Mouse (Mus musculus): ENCODE data around the gene Rps6ka1. TPM values are rescaled to one million over a fixed set of nuclear protein-coding genes. Genes with fewer than 3 reads are reported as not detected.

Gene Rps6ka1
- polyA plus RNA-seq, 1 experiment from 2014 or later: 34.9 TPM

DNA sequence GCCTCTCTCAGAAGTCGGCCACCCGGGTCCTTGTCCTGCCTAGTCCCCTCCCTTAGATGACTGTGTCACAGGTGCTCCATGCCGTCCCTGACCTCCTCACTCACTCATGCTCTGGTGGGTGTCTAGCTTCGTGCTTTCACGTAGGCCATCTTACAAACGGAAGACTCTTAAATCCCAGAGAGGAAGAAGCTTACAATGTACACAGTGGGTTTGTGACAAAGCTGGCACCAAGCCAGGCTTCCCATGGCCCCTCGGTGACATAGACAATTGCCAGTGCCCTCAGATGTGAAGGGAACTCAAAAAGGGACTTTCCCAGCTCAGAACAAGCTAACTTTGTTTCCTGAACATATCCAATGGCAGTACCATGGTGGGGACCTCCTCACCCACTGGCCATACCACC lies 15.8 kb upstream of the Rps6ka1 start:
- H3K36me3 ChIP-seq (replicated peaks; ENCODE audit: control insufficient read depth, insufficient read depth, low read depth, low read length): no peaks in the 10 kb centered on the region
- ATAC-seq (replicated peaks; ENCODE audit: insufficient number of reproducible peaks, low FRiP score, low TSS enrichment, low read depth) (no peak), DNase-seq (ENCODE audit: low spot score) (no peak)
- H3K9ac ChIP-seq (replicated peaks; ENCODE audit: low read length): no peak overlapping the region
- no peak overlapping the region for H3K27ac ChIP-seq (replicated peaks; ENCODE audit: low read depth, low read length)
- H3K9me3 ChIP-seq (replicated peaks; ENCODE audit: control insufficient read depth, low read length): no peaks in the 10 kb centered on the region
- no peak overlapping the region for H3K4me2 ChIP-seq (ENCODE audit: low read depth, low read length)
- H3K4me1 ChIP-seq (ENCODE audit: control insufficient read depth, insufficient read depth, low read length): no peaks in the 10 kb centered on the region
- WGBS: 82% methylated on average over 7 of the region's 7 CpGs
- H3K4me3 ChIP-seq (ENCODE audit: low read depth, low read length): no peak overlapping the region
- H3K27me3 ChIP-seq (ENCODE audit: control insufficient read depth, insufficient read depth, low read length): no peaks in the 10 kb centered on the region

DNA sequence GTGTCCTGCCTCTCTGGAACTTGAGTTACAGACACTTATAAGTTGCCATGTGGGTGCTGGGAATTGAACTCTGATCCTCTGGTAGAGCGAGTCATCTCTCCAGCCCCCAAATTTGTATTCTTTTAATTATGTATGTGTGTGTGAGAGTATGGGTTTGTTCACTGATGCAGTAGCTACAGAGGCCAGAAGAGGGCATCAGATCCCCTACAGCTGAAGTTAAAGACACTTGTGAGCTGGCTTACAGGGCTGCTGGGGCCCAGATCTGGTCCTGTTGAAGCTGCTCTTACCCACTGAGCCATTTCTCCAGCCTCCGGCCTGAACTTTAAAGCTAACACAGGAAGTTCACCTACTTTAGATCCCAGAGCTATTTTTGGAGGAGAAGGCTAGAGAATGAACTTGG lies 14.9 kb upstream of the Rps6ka1 start:
- Histone ChIP-seq H3K9me3 (replicated peaks; ENCODE audit: control insufficient read depth, low read length) (no peaks in the 10 kb centered on the region), H3K36me3 (replicated peaks; ENCODE audit: control insufficient read depth, insufficient read depth, low read depth, low read length) (no peaks in the 10 kb centered on the region), H3K4me1 (ENCODE audit: control insufficient read depth, insufficient read depth, low read length) (no peaks in the 10 kb centered on the region), H3K27ac (replicated peaks; ENCODE audit: low read depth, low read length) (no peak overlapping the region), H3K4me2 (ENCODE audit: low read depth, low read length) (no peak overlapping the region), H3K27me3 (ENCODE audit: control insufficient read depth, insufficient read depth, low read length) (no peaks in the 10 kb centered on the region), H3K9ac (replicated peaks; ENCODE audit: low read length) (no peak overlapping the region), H3K4me3 (ENCODE audit: low read depth, low read length) (no peak overlapping the region)
- DNase-seq (ENCODE audit: low spot score): no peak
- ATAC-seq (replicated peaks; ENCODE audit: insufficient number of reproducible peaks, low FRiP score, low TSS enrichment, low read depth): no peak
- 91% methylated on average over 2 of the region's 2 CpGs for WGBS

DNA sequence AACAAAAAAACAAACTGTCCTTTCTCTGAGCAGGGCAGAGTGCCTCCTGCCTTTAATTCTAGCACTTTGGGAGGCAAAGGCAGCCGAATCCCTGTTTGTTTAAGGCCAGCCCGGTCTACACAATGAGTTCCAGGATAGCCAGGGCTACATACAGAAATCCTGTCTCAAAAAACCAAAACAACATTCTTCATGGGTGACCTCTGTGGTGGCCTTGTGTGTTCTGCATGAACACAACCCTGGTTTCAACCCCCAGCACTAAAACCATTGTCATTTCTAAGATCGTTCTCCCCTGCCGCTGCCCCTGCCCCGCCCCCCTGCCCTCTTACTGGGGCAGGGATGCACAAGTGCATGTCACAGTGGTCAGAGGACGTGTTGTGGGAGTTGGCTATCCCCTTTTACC lies 13.3 kb upstream of the Rps6ka1 start:
- no peak for ATAC-seq (replicated peaks; ENCODE audit: insufficient number of reproducible peaks, low FRiP score, low TSS enrichment, low read depth)

DNA sequence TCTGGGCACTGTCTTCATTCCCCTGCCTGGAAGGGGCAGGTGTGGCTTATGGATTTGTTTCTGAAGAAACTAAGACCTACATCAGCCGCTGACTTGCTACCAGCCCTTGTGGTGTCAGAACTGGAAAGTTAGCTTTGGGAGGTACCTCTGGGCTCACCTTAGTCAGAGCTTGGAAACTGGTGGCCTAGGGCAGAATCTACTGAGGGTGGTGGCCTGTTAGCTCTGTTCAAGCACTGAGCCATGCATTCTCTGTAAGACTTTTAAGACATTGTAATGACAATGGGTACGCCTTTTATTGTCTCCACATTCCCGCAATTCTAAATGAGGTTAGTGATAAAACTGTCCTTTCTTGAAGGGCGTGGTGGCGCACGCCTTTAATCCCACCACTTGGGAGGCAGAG lies 12.8 kb upstream of the Rps6ka1 start:
- Histone ChIP-seq H3K9me3 (replicated peaks; ENCODE audit: control insufficient read depth, low read length) (no peaks in the 10 kb centered on the region), H3K36me3 (replicated peaks; ENCODE audit: control insufficient read depth, insufficient read depth, low read depth, low read length) (no peaks in the 10 kb centered on the region), H3K27ac (replicated peaks; ENCODE audit: low read depth, low read length) (no peak overlapping the region), H3K4me2 (ENCODE audit: low read depth, low read length) (no peak overlapping the region), H3K4me1 (ENCODE audit: control insufficient read depth, insufficient read depth, low read length) (no peaks in the 10 kb centered on the region), H3K9ac (replicated peaks; ENCODE audit: low read length) (no peak overlapping the region), H3K4me3 (ENCODE audit: low read depth, low read length) (no peak overlapping the region), H3K27me3 (ENCODE audit: control insufficient read depth, insufficient read depth, low read length) (no peaks in the 10 kb centered on the region)
- 92% methylated on average over 6 of the region's 6 CpGs for WGBS
- no peak for ATAC-seq (replicated peaks; ENCODE audit: insufficient number of reproducible peaks, low FRiP score, low TSS enrichment, low read depth)
- DNase-seq (ENCODE audit: low spot score): no peak

More for the DNA sequence above, 13.3 kb upstream of the Rps6ka1 start:
- no peak overlapping the region for H3K9ac ChIP-seq (replicated peaks; ENCODE audit: low read length)
- H3K36me3 ChIP-seq (replicated peaks; ENCODE audit: control insufficient read depth, insufficient read depth, low read depth, low read length): no peaks in the 10 kb centered on the region
- H3K27me3 ChIP-seq (ENCODE audit: control insufficient read depth, insufficient read depth, low read length): no peaks in the 10 kb centered on the region
- H3K4me3 ChIP-seq (ENCODE audit: low read depth, low read length): no peak overlapping the region
- no peak overlapping the region for H3K27ac ChIP-seq (replicated peaks; ENCODE audit: low read depth, low read length)
- DNase-seq (ENCODE audit: low spot score): no peak
- 83% methylated on average over 6 of the region's 6 CpGs for WGBS
- H3K4me1 ChIP-seq (ENCODE audit: control insufficient read depth, insufficient read depth, low read length): no peaks in the 10 kb centered on the region
- H3K9me3 ChIP-seq (replicated peaks; ENCODE audit: control insufficient read depth, low read length): no peaks in the 10 kb centered on the region
- no peak overlapping the region for H3K4me2 ChIP-seq (ENCODE audit: low read depth, low read length)

DNA sequence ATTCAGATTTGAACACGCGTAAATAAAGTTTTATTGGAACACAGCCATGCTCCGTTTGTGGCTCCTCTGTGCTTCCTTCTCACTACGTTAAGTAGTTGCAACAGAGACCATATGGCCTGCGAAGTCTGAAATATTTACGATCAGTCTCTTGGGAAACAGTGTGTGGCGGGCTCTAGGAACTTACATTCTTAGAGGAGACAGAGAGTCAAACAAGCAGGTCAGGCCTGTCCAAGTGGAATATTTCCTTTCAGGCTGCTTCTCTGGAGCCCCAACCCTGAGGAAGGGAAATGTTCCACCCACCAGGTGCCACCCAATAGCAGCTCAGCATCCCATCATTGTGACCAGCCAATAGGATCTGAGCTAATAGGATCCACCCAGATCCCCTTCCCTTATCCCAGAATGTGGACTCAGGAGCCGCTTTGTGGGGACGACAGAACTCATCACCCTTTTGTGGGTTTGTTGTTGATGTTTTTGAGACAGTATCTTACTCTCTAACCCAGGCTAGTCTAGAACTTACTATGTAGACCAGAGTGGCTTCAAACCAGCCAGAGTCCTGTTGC lies 11.7 kb upstream of the Rps6ka1 start:
- no peaks in the 10 kb centered on the region for H3K27me3 ChIP-seq (ENCODE audit: control insufficient read depth, insufficient read depth, low read length)
- H3K4me2 ChIP-seq (ENCODE audit: low read depth, low read length): no peak overlapping the region
- no peak overlapping the region for H3K27ac ChIP-seq (replicated peaks; ENCODE audit: low read depth, low read length)
- no peak for ATAC-seq (replicated peaks; ENCODE audit: insufficient number of reproducible peaks, low FRiP score, low TSS enrichment, low read depth)
- no peaks in the 10 kb centered on the region for H3K9me3 ChIP-seq (replicated peaks; ENCODE audit: control insufficient read depth, low read length)
- no peaks in the 10 kb centered on the region for H3K36me3 ChIP-seq (replicated peaks; ENCODE audit: control insufficient read depth, insufficient read depth, low read depth, low read length)
- 70% methylated on average over 9 of the region's 9 CpGs for WGBS
- H3K4me3 ChIP-seq (ENCODE audit: low read depth, low read length): no peak overlapping the region
- no peak for DNase-seq (ENCODE audit: low spot score)
- H3K4me1 ChIP-seq (ENCODE audit: control insufficient read depth, insufficient read depth, low read length): no peaks in the 10 kb centered on the region
- H3K9ac ChIP-seq (replicated peaks; ENCODE audit: low read length): no peak overlapping the region

DNA sequence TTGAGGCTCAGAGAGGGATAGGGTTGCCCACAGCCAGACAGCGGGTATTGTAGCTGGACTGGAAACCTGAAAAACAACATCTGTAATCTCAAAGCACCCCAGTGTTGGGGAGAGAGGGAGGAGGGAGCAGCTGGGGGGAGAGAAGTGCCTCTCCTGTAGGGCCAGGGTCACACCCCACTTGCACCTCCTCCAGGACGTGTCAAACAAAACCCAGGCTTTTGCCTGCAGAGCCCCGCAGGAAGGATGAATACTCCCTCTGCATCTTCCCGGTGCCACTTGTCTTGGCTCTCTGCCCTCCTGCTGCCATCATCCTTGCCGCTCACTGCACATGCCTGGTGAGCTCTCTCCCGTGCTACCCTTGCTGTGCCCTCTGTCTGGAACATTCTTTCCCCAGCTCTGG lies 10.6 kb upstream of the Rps6ka1 start:
- H3K27me3 ChIP-seq (ENCODE audit: control insufficient read depth, insufficient read depth, low read length): no peaks in the 10 kb centered on the region
- no peaks in the 10 kb centered on the region for H3K36me3 ChIP-seq (replicated peaks; ENCODE audit: control insufficient read depth, insufficient read depth, low read depth, low read length)
- H3K4me1 ChIP-seq (ENCODE audit: control insufficient read depth, insufficient read depth, low read length): no peaks in the 10 kb centered on the region
- 33% methylated on average over 6 of the region's 6 CpGs for WGBS
- H3K27ac ChIP-seq (replicated peaks; ENCODE audit: low read depth, low read length): no peak overlapping the region
- H3K9ac ChIP-seq (replicated peaks; ENCODE audit: low read length): no peak overlapping the region
- no peak overlapping the region for H3K4me2 ChIP-seq (ENCODE audit: low read depth, low read length)
- no peaks in the 10 kb centered on the region for H3K9me3 ChIP-seq (replicated peaks; ENCODE audit: control insufficient read depth, low read length)
- DNase-seq (ENCODE audit: low spot score): no peak
- ATAC-seq (replicated peaks; ENCODE audit: insufficient number of reproducible peaks, low FRiP score, low TSS enrichment, low read depth): no peak
- H3K4me3 ChIP-seq (ENCODE audit: low read depth, low read length): no peak overlapping the region

DNA sequence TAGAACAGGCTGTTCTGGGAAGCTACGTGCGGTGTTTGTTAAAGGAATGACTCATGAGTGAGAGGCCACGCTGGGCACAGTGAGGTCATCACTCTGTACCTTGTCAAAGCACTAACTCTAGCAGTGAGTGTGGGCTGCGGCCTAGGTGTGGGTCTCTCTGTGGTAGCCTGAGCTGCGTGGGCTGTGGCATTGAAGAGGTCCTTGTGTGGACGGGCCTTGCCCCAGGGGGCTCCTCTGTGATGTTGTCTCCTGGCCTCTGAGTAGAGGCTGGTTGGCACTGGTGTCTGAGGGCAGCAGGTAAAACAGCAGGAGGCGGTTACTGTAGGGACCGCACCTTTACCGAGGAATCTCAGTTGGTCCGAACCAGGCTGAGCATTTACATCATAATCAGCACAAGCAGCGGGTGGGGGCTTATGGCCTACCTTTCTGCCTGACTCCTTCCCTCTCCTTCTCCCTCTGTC lies 9.9 kb upstream of the Rps6ka1 start:
- 58% methylated on average over 11 of the region's 11 CpGs for WGBS
- H3K4me3 ChIP-seq (ENCODE audit: low read depth, low read length): no peak overlapping the region
- H3K27me3 ChIP-seq (ENCODE audit: control insufficient read depth, insufficient read depth, low read length): no peaks in the 10 kb centered on the region
- no peak for ATAC-seq (replicated peaks; ENCODE audit: insufficient number of reproducible peaks, low FRiP score, low TSS enrichment, low read depth)
- H3K9ac ChIP-seq (replicated peaks; ENCODE audit: low read length): no peak overlapping the region
- no peak overlapping the region for H3K4me2 ChIP-seq (ENCODE audit: low read depth, low read length)
- no peaks in the 10 kb centered on the region for H3K9me3 ChIP-seq (replicated peaks; ENCODE audit: control insufficient read depth, low read length)
- H3K27ac ChIP-seq (replicated peaks; ENCODE audit: low read depth, low read length): no peak overlapping the region
- no peak for DNase-seq (ENCODE audit: low spot score)
- no peaks in the 10 kb centered on the region for H3K36me3 ChIP-seq (replicated peaks; ENCODE audit: control insufficient read depth, insufficient read depth, low read depth, low read length)
- H3K4me1 ChIP-seq (ENCODE audit: control insufficient read depth, insufficient read depth, low read length): no peaks in the 10 kb centered on the region

DNA sequence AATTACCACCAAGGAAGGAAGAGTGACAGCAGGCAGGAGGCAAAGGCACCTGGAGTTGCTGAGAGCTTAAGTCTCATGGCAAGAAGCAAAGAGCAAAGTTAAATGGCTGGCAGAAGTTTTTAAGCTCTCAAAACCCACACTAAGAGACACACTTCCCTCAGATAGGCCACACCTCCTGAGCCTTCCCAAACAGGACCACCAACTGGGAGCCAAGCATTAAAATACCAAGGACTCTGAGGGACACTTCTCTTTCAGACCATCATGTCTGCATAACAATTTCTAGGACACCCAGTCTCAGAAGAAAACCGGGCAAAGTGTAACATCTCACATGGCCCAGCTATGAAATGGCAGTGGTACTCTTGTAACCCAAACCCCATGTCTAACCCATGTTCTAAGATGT lies 9.4 kb upstream of the Rps6ka1 start:
- ATAC-seq (replicated peaks; ENCODE audit: insufficient number of reproducible peaks, low FRiP score, low TSS enrichment, low read depth) (no peak), DNase-seq (ENCODE audit: low spot score) (no peak)
- Histone ChIP-seq H3K4me3 (ENCODE audit: low read depth, low read length) (no peak overlapping the region), H3K4me1 (ENCODE audit: control insufficient read depth, insufficient read depth, low read length) (no peaks in the 10 kb centered on the region), H3K36me3 (replicated peaks; ENCODE audit: control insufficient read depth, insufficient read depth, low read depth, low read length) (no peaks in the 10 kb centered on the region), H3K27ac (replicated peaks; ENCODE audit: low read depth, low read length) (no peak overlapping the region), H3K4me2 (ENCODE audit: low read depth, low read length) (no peak overlapping the region), H3K9ac (replicated peaks; ENCODE audit: low read length) (no peak overlapping the region), H3K9me3 (replicated peaks; ENCODE audit: control insufficient read depth, low read length) (no peaks in the 10 kb centered on the region), H3K27me3 (ENCODE audit: control insufficient read depth, insufficient read depth, low read length) (no peaks in the 10 kb centered on the region)
- 81% methylated on average over 1 of the region's 1 CpGs for WGBS

All from embryonic facial prominence, embryonic 11.5 days (tissue).